Mouse (Mus musculus) liver, embryonic 14.5 days (tissue): ENCODE measurements around the gene Ranbp2. TPM values are rescaled to one million over a fixed set of nuclear protein-coding genes. Genes with fewer than 3 reads are reported as not detected.

Source experiments
- ATAC-seq: fragments of 200-750 bp; cut with Nextera tagmentation; 2 replicates; pipeline ENCODE4 v1.8.0; 2017; ENCODE audit warnings: moderate number of reproducible peaks, mild to moderate bottlenecking, moderate library complexity; ENCODE audit not compliant: insufficient read depth
- DNase-seq, 3 experiments: peaks; one replicate each; pipeline ENCODE4 v3.0.0-alpha.2; 2012 to 2013; ENCODE audit warnings: low read depth in 3 of 3, low spot score in 3 of 3
- H3K27ac ChIP-seq: fragments of 300-500 bp; sonication (generic); 2 replicates; pipeline ENCODE4 v1.5.1; 2014; ENCODE audit warnings: moderate library complexity, mild to moderate bottlenecking, control low read depth, inconsistent platforms
- H3K27me3 ChIP-seq: fragments of 300-500 bp; sonication (generic); 2 replicates; pipeline ENCODE4 v1.6.1; 2014; ENCODE audit warnings: mild to moderate bottlenecking, low read length, moderate library complexity; ENCODE audit not compliant: control insufficient read depth, insufficient read depth
- H3K36me3 ChIP-seq: fragments of 300-500 bp; sonication (generic); replicated peaks from 2 replicates; pipeline ENCODE4 v1.6.1; 2014; ENCODE audit warnings: low read depth; ENCODE audit not compliant: control insufficient read depth, insufficient read depth
- H3K4me1 ChIP-seq, 2 experiments: fragments of 200-500 bp in 1 of 2; fragments of 300-500 bp in 1 of 2; sonication (generic) in 1 of 2; replicated peaks; 2 replicates each; pipeline ENCODE4 v1.6.1; 2012 to 2014; ENCODE audit warnings: antibody characterized with exemption in 1 of 2, inconsistent platforms in 1 of 2, low read length in 1 of 2; ENCODE audit not compliant: control insufficient read depth in 2 of 2, insufficient read depth in 2 of 2
- H3K4me2 ChIP-seq: fragments of 300-500 bp; sonication (generic); 2 replicates; pipeline ENCODE4 v1.6.1; 2014; ENCODE audit warnings: low read depth, mild to moderate bottlenecking, control low read depth, moderate library complexity
- H3K4me3 ChIP-seq, 2 experiments: fragments of 200-500 bp in 1 of 2; fragments of 300-500 bp in 1 of 2; sonication (generic) in 1 of 2; 2 replicates each; pipeline ENCODE4 v1.5.1; 2012 to 2014; ENCODE audit warnings: low read depth in 2 of 2, low read length in 2 of 2, mild to moderate bottlenecking in 2 of 2, control low read depth in 1 of 2, inconsistent platforms in 1 of 2, moderate library complexity in 1 of 2; ENCODE audit not compliant: insufficient read depth in 1 of 2
- H3K9ac ChIP-seq: fragments of 300-500 bp; sonication (generic); replicated peaks from 2 replicates; pipeline ENCODE4 v1.6.1; 2014; ENCODE audit warnings: mild to moderate bottlenecking, control low read depth, moderate library complexity
- H3K9me3 ChIP-seq: fragments of 300-500 bp; sonication (generic); 2 replicates; pipeline ENCODE4 v1.6.1; 2016; ENCODE audit warnings: low read length, mixed read lengths; ENCODE audit not compliant: control insufficient read depth
- CTCF ChIP-seq: IDR thresholded peaks from 2 replicates; pipeline ENCODE4 v1.5.1; 2016; ENCODE audit warnings: antibody characterized with exemption, low read depth, control low read depth
- EP300 ChIP-seq: IDR thresholded peaks from 2 replicates; pipeline ENCODE4 v1.6.1; 2016; ENCODE audit warnings: antibody characterized with exemption, low read depth
- WGBS: fragments of 180-500 bp; shearing (Covaris S2); extraction: QIAGEN DNeasy Blood & Tissue Kit; methylation state at CpG from one replicate; pipeline ENCODE4 v1.1.7; 2014; ENCODE audit not compliant: insufficient replicate concordance; 5-methylcytosine and 5-hydroxymethylcytosine counted together
- polyA plus RNA-seq, 2 experiments: library from polyadenylated mRNA; depleted of rRNA in 1 of 2; stranded (reverse) in 1 of 2; unstranded in 1 of 2; fragments of >200 nt; fragmentation: Nextera tagmentation in 1 of 2; extraction: Ambion mirVana in 1 of 2; gene quantifications; 2 replicates each; pipeline versions ENCODE4 v1.2.1 to v1.2.3; 2012 to 2014

Ranbp2 gene
- polyA plus RNA-seq, 2 experiments = 11.1 to 27.2 TPM

GRCm38 (mm10) chr10:58459896-58460295 lies 13.2 kb downstream of the Ranbp2 start:
- DNase-seq = no peak

GRCm38 (mm10) chr10:58477086-58477755 lies 30.5 kb downstream of the Ranbp2 start:
- Histone ChIP-seq H3K4me3 (no peak overlapping the region), H3K4me2 (no peak overlapping the region), H3K9ac (no peak overlapping the region), H3K36me3 (peaks cover 62% of the 10 kb centered on the region), H3K9me3 (no peaks in the 10 kb centered on the region), H3K4me1 (no peaks in the 10 kb centered on the region), H3K27me3 (no peaks in the 10 kb centered on the region), H3K27ac (no peak overlapping the region)
- 86% methylated on average over 5 of the region's 5 CpGs for WGBS
- no peak for ATAC-seq
- DNase-seq = no peak
- TF ChIP-seq CTCF = no peak
- no peak for TF ChIP-seq EP300

More at GRCm38 (mm10) chr10:58459896-58460295, 13.2 kb downstream of the Ranbp2 start:
- H3K27me3 ChIP-seq = no peaks in the 10 kb centered on the region
- H3K9ac ChIP-seq = no peak overlapping the region
- WGBS = 83% methylated on average over 1 of the region's 1 CpGs
- no peak overlapping the region for H3K4me2 ChIP-seq
- no peak overlapping the region for H3K27ac ChIP-seq
- no peaks in the 10 kb centered on the region for H3K4me1 ChIP-seq
- no peak overlapping the region for H3K4me3 ChIP-seq
- no peak for ATAC-seq
- TF ChIP-seq EP300 (no peak), CTCF (no peak)
- peaks cover 81% of the 10 kb centered on the region for H3K36me3 ChIP-seq
- no peaks in the 10 kb centered on the region for H3K9me3 ChIP-seq

- no peak for TF ChIP-seq CTCF
- no peak for TF ChIP-seq EP300
- Histone ChIP-seq H3K9me3 (no peaks in the 10 kb centered on the region), H3K4me2 (no peak overlapping the region), H3K4me3 (no peak overlapping the region), H3K27me3 (no peaks in the 10 kb centered on the region), H3K27ac (no peak overlapping the region), H3K9ac (no peak overlapping the region), H3K36me3 (peaks cover 62% of the 10 kb centered on the region), H3K4me1 (no peaks in the 10 kb centered on the region)
- 96% methylated on average over 2 of the region's 2 CpGs for WGBS
- DNase-seq (no peak), ATAC-seq (no peak)
Measured at GRCm38 (mm10) chr10:58478071-58478578, 31.4 kb downstream of the Ranbp2 start.

GRCm38 (mm10) chr10:58479954-58480490 lies 33.3 kb downstream of the Ranbp2 start:
- ATAC-seq = no peak
- Histone ChIP-seq H3K36me3 (peaks cover 73% of the 10 kb centered on the region), H3K9me3 (no peaks in the 10 kb centered on the region), H3K27me3 (no peaks in the 10 kb centered on the region), H3K4me1 (no peaks in the 10 kb centered on the region), H3K9ac (no peak overlapping the region), H3K4me2 (no peak overlapping the region), H3K27ac (no peak overlapping the region), H3K4me3 (no peak overlapping the region)
- 90% methylated on average over 4 of the region's 4 CpGs for WGBS
- DNase-seq = no peak
- TF ChIP-seq CTCF (no peak), EP300 (no peak)

- ATAC-seq (no peak), DNase-seq (no peak)
- no peaks in the 10 kb centered on the region for H3K27me3 ChIP-seq
- no peak overlapping the region for H3K9ac ChIP-seq
- H3K27ac ChIP-seq = no peak overlapping the region
- no peak overlapping the region for H3K4me2 ChIP-seq
- WGBS = 86% methylated on average over 5 of the region's 5 CpGs
- peaks cover 64% of the 10 kb centered on the region for H3K36me3 ChIP-seq
- no peaks in the 10 kb centered on the region for H3K9me3 ChIP-seq
- H3K4me1 ChIP-seq = no peaks in the 10 kb centered on the region
- no peak overlapping the region for H3K4me3 ChIP-seq
- no peak for TF ChIP-seq EP300
- no peak for TF ChIP-seq CTCF
Measured at GRCm38 (mm10) chr10:58491031-58491430, 44.3 kb downstream of the Ranbp2 start.
